Mouse (Mus musculus) cortical plate, adult 2 months (tissue): Measurements from ENCODE around the gene Fuk. TPM values are rescaled to one million over a fixed set of nuclear protein-coding genes. Genes with fewer than 3 reads are reported as not detected.
"Not testable (repeated sequence)": the region's sequence is repeated elsewhere in the genome, so short reads cannot be mapped to it uniquely, and the experiment has no call there.

Experiments used
- H3K27ac ChIP-seq: fragments of 200-500 bp; 2 replicates; pipeline ENCODE4 v1.5.1; 2012; ENCODE audit warnings: low read length, control low read depth, inconsistent platforms; ENCODE audit not compliant: insufficient read depth
- H3K4me1 ChIP-seq: fragments of 200-500 bp; 2 replicates; pipeline ENCODE4 v1.6.1; 2011; ENCODE audit warnings: low read length; ENCODE audit not compliant: control insufficient read depth, insufficient read depth
- H3K4me3 ChIP-seq: fragments of 200-500 bp; 2 replicates; pipeline ENCODE4 v1.5.1; 2011; ENCODE audit warnings: mild to moderate bottlenecking, low read length, control low read depth; ENCODE audit not compliant: insufficient read depth
- CTCF ChIP-seq: fragments of 200-500 bp; IDR thresholded peaks from 2 replicates; pipeline ENCODE4 v1.5.1; 2011; ENCODE audit warnings: mild to moderate bottlenecking, control low read depth, low read length; ENCODE audit not compliant: insufficient read depth; ENCODE audit errors: extremely low read depth
- POLR2A ChIP-seq: fragments of 200-500 bp; IDR thresholded peaks from 2 replicates; pipeline ENCODE4 v1.6.1; 2011; ENCODE audit warnings: mild to moderate bottlenecking, low read length, control low read depth; ENCODE audit not compliant: insufficient read depth; ENCODE audit errors: extremely low read depth
- polyA plus RNA-seq: library from polyadenylated mRNA; depleted of rRNA; stranded (reverse); fragments of >200 nt; gene quantifications from 2 replicates; pipeline ENCODE4 v1.2.3, GENCODE M21; 2012

Gene Fuk
- polyA plus RNA-seq, 1 experiment, result 18.2 TPM

DNA sequence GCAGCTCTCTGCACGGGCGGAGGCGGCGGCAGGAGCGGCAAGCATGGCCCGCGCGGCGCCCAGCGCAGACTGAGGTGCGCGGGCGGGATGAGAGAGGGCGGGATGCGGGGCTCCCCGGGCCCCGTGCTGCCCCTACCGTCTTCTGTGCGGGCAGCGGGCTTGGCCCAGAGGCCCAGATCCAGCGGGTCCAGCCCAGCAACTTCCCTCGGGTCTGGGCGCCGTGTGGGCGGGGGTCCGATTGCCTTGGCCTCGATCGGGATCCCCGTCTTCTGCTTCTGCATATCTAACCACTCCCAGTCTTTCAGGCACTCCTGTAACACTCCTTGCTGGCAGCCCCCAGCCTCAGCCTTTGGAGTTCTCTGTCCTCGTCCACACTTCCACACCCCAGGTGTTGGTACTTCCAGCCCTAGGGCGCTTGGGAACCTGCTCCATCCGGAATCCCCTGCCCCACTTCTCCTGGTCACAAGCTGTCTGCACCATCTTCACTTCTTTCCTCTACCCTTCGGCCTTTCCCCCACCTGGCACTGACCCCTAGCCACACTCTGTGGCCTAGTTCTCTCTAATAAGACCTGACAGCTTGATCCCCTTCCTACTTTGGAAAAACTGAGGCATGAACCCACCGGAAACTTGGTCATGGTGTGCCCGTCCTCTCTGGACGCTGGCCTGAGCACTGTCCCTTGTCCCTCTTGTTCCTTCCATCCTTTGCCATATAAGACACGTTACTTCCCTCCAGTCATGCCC, 17.9 kb upstream of the Fuk start:
- no peak for TF ChIP-seq POLR2A
- TF ChIP-seq CTCF, result no peak
- Histone ChIP-seq H3K27ac (peak overlapping the region; percentile 82), H3K4me1 (peaks cover 1% of the 10 kb centered on the region; the same call in 1 of the 2 replicates), H3K4me3 (peak overlapping the region; percentile 83)

DNA sequence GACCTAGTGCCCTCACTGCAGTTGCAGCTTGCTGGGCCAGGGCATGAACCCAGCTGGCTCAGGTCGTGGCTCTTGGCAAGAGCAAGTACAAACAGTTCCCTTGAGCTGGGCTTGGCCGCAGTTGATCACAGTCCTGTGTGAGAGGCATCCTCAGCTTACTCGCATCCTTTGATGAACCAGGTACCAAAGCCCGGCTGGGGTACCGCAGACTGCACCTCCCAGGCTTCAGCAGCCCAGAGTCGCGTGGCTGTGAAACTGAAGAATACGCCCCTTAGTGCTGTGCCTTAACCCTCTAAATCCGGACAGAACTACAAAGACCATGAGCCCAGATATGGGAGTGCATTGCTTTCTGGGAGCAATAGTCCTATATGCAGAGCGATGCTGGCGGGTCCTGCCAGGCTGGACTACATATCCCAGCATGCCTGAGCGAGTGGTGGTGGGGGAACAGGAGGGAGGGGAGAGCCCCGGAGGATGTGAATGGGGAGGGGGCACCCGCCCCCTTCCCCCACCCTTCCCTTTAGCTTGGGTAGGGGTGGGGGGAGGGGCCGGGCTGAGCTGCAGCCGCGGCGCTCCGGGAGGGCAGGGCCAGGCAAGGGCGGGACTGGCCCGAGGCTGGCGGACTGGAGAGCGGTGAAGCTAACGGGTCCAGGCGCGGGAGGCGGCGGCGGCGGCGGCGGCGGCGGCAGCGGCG, 17.2 kb upstream of the Fuk start, which contains the start of gene St3gal2:
St3gal2 (plus strand) TSS at position 582 of the 691 bp plus-strand sequence.
- peak within 1 kb of the TSS; percentile 82 for H3K27ac ChIP-seq
- peak within 1 kb of the TSS; percentile 83 for H3K4me3 ChIP-seq
- H3K4me1 ChIP-seq, result peaks cover 1% of the 10 kb centered on the region; the same call in 1 of the 2 replicates
- peak; percentile 52; the same call in 1 of the 2 replicates for TF ChIP-seq POLR2A
- no peak for TF ChIP-seq CTCF

DNA sequence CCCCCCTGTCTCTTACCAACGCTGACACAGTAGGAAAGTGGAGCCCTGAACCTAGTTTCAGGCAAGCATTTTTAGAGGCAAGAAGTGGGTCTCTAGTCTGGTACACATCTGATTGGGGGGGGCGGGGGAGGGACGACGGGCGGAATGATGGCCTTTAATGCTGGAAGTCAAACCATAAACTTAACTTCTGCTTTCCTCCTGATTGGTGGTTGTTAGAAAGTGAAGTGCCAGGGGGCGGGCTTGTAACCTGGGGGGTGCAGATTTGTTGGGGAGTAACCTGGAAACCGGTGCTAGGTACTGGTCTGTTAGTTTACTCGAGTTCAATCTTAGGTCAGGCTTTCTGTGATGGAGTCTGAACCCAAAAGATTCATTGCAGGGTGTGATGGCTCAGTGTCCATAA, 16.2 kb upstream of the Fuk start:
- no peak overlapping the region for H3K4me3 ChIP-seq
- H3K4me1 ChIP-seq, result peaks cover 1% of the 10 kb centered on the region; the same call in 1 of the 2 replicates
- TF ChIP-seq CTCF (no peak), POLR2A (no peak)
- H3K27ac ChIP-seq, result no peak overlapping the region

DNA sequence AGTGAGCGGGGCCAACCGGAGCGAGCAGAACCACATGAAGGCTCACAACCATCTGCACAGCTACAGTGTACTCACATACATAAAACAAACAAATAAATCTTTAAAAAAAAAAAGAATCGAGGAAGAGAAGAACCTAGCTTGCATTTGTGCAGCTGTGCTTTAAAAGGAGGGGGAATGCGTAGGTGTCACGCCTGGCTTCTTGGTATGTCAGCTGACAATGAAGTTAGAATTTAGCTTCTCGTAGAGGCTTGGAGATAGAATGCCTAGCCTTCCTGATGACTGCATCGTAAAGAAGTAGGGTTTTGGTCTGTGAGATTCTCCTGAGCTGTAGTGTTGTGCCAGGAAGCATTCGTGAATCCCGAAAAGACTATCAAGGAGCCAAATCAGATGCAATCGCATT, 15.7 kb upstream of the Fuk start:
- TF ChIP-seq CTCF, result no peak
- no peak for TF ChIP-seq POLR2A
- Histone ChIP-seq H3K4me1 (peaks cover 1% of the 10 kb centered on the region; the same call in 1 of the 2 replicates), H3K4me3 (no peak overlapping the region), H3K27ac (no peak overlapping the region)

DNA sequence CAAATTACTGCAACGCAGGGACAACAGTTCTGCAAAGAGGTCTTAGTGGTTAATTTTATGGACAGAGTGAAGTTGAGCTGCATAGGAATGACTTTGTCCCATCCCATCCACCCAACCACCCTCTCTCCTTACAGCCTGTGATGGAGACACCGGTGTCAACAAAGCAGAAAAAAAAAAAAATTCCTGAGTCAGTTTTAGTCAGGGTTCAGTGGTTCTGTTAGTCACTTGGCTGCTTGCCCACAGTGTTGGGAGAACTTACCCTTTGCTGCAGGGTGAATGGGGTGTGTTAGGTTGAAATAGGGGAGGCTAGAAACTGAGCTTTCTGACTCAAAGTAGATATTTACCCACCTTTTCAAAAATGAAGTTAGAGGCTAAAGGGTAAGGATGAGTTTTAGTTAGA, 15.1 kb upstream of the Fuk start:
- Histone ChIP-seq H3K27ac (no peak overlapping the region), H3K4me1 (peaks cover 1% of the 10 kb centered on the region; the same call in 1 of the 2 replicates), H3K4me3 (no peak overlapping the region)
- no peak for TF ChIP-seq POLR2A
- no peak for TF ChIP-seq CTCF

DNA sequence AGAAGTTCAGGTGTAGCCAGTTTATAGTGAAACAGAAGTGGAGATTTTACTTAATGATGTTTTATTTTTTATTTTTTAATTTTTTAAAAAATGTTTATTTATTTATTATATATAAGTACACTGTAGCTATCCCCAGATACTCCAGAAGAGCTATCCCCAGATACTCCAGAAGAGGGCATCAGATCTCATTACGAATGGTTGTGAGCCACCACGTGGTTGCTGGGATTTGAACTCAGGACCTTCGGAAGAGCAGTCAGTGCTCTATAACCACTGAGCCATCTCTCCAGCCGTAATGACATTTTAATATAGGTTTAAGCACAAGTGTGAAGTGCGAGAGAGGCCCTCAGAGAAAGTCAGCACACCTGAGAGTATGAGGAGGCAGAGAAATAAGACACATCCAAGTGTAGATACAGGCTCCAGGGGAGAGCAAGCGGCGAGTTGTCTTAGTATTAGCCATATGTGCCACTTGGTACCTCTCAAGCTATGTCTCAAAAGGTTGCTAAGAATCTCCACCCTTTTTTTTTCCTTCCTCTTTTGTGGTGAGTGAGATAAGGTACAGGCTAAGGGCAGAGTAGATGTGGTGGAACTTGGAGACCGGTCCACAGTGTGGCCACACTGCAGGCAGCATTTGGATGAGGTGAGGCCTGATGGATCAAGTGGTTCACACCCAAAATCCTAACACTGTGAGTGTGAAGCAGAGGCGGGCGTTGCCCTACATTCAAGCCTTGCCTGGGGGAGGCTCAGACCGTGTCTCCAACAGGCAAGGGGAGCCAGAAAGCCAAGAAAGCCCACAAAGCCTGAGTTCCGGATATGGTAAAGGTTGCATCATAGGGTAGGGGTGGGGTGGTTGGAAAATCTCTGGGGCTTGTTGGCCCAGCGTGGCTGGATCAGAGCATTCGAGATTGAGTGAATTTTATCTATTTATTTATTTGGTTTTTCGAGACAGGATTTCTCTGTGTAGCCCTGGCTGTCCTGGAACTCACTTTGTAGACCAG, 9.6 kb upstream of the Fuk start:
- no peaks in the 10 kb centered on the region for H3K4me1 ChIP-seq
- no peak overlapping the region for H3K4me3 ChIP-seq
- no peak overlapping the region for H3K27ac ChIP-seq
- no peak for TF ChIP-seq CTCF
- no peak for TF ChIP-seq POLR2A

DNA sequence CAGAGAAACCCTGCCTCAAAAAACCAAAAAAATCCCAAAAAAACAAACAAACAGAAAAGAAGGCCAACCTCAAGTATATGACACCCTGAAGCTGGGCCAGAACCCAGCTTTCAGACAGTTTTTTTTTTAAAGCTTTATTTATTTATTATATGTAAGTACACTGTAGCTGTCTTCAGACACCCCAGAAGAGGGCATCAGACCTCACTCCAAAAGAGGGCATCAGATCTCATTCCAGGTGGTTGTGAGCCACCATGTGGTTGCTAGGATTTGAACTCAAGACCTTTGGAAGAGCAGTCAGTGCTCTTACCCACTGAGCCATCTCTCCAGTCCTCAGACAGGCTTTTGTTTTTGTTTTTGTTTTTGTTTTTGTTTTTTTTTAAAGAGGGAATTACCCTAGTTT, 7.6 kb upstream of the Fuk start:
- not testable (repeated sequence) for H3K4me3 ChIP-seq, H3K4me1 ChIP-seq, H3K27ac ChIP-seq

DNA sequence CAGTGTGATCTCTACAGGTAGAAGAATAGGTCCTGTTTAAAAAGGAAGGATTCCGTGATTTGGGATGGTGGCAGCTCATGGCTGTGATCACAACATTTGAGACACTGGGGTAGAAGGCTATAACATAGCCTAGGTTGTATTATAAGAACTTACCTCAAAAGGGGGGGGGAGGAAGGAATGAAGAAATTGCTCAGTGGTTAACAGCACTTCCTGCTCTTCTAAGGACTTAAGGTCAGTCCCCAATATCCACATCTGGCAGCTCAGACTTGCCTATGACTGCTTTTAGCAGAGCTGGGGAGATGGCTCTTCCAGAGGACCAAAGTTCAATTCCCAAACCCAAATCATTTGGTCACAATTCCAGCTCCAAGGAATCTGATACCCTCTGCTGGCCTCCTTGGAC, 4.4 kb upstream of the Fuk start:
- no peak for TF ChIP-seq CTCF
- no peak for TF ChIP-seq POLR2A
- H3K4me3 ChIP-seq, result no peak overlapping the region
- no peak overlapping the region for H3K27ac ChIP-seq
- H3K4me1 ChIP-seq, result no peaks in the 10 kb centered on the region

DNA sequence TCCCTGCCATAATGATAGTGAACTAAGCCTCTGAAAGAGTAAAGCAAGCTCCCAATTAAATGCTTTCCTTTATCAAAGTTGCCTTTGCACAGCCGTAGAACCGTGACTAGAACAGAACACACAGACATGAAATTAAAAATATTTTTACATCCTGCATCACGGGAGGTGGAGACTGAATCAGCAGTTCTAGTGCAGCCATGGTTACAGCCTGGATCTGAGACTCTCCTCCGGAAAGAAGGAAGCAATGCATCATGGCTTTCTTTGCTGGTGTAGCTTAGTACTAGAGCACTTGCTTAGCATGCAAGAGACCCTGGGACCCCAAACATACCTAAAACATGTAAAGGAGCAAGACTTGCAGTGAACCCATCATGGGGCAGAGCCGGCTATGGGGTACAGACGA, 3.1 kb upstream of the Fuk start:
- no peak for TF ChIP-seq POLR2A
- TF ChIP-seq CTCF, result no peak
- H3K27ac ChIP-seq, result no peak overlapping the region
- no peaks in the 10 kb centered on the region for H3K4me1 ChIP-seq
- no peak overlapping the region for H3K4me3 ChIP-seq

DNA sequence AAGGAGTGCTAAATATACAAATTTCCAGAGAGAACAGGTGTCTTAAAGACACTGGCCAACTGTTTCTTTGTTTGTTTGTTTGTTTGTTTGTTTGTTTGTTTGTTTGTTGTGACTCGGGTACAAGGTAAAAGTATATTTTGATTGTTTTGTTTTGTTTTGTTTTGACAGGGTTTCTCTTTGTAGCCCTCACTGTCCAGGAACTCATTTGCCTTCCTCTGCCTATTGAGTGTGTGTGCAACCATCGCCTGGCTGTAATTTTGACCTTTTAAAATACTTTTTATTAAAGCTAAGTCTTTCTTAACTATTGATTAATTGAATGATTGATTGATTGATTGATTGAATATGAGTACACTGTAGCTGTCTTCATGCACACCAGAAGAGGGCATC, 284 bp upstream of the Fuk start:
- TF ChIP-seq POLR2A (no peak), CTCF (no peak)
- no peak overlapping the region for H3K27ac ChIP-seq
- H3K4me1 ChIP-seq, result no peaks in the 10 kb centered on the region
- H3K4me3 ChIP-seq, result peak overlapping the region; percentile 99; the same call in 1 of the 2 replicates
